Mouse (Mus musculus) erythroblast, adult 5-6 weeks (primary cell): ENCODE results near the gene Tbc1d19. TPM values are rescaled to one million over a fixed set of nuclear protein-coding genes. Genes with fewer than 3 reads are reported as not detected.

Source experiments
- ATAC-seq: replicated peaks from 2 replicates; pipeline ENCODE4 v1.8.0; 2016; ENCODE audit warnings: moderate number of reproducible peaks, mild to moderate bottlenecking, moderate TSS enrichment, inconsistent platforms; ENCODE audit not compliant: poor library complexity, low FRiP score, severe bottlenecking
- total RNA-seq, 2 experiments: library from RNA; stranded (forward) in 1 of 2; stranded (reverse) in 1 of 2; fragments of 150-400 nt in 1 of 2; fragments of 200-764, 138-1000 nt in 1 of 2; gene quantifications; 2 replicates each; pipeline versions ENCODE4 v1.2.3 to v1.2.4; 2015 to 2017; ENCODE audit warnings: low replicate concordance in 2 of 2

Tbc1d19 gene
- total RNA-seq, 2 experiments from 2014 or later: 1.3 to 2.1 TPM

GRCm38 (mm10) chr5:53947549-53948183 is 138.3 kb downstream of the Tbc1d19 start:
- no peak for ATAC-seq

- no peak for ATAC-seq
These were observed 139.3 kb downstream of the Tbc1d19 start for GRCm38 (mm10) chr5:53948606-53949266.

DNA sequence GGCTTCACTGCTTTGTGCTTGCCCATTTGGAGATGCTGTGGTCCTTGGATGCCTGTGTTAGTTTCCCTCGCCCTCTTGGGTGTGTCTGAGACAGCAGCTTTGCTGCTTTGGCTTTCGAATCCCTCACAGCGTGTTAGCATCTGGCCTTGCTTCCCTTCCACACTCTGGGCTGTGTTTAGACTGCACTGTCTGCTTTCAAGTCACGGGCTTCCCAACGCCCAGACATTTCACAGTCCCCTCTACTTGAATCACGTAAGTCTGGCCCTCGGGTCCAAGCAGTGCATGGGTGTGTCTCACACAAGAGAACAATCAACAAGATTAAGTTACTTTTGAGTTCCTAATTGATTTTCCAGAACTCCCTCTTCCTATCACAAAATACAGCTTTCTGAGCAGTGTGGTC is 140.8 kb downstream of the Tbc1d19 start:
- no peak for ATAC-seq

- no peak for ATAC-seq
These were observed 143.8 kb downstream of the Tbc1d19 start for GRCm38 (mm10) chr5:53953216-53953615.

Other genes starting within 250 kb of the Tbc1d19 start
- gene Cckar, start 101.9 kb upstream of the Tbc1d19 start, total RNA-seq (2015; ENCODE audit: low replicate concordance): not detected in 2 replicates
- not detected in 2 replicates for gene Cckar, start 101.9 kb upstream of the Tbc1d19 start, total RNA-seq (2017; ENCODE audit: low replicate concordance)
- gene Stim2, start 188.9 kb downstream of the Tbc1d19 start, total RNA-seq (2015; ENCODE audit: low replicate concordance): 3.3 and 8.8 TPM in 2 replicates
- 7.9 and 8.6 TPM in 2 replicates for gene Stim2, start 188.9 kb downstream of the Tbc1d19 start, total RNA-seq (2017; ENCODE audit: low replicate concordance)